Mouse (Mus musculus) right cerebral cortex, postnatal 10 days (tissue): Measurements from ENCODE around the gene Fbxl7.

Source experiments
- DNase-seq, 2 experiments: peaks; one replicate each; pipeline ENCODE4 v3.0.0; 2021; ENCODE audit warnings: low spot score in 2 of 2

The Fbxl7 gene

DNA sequence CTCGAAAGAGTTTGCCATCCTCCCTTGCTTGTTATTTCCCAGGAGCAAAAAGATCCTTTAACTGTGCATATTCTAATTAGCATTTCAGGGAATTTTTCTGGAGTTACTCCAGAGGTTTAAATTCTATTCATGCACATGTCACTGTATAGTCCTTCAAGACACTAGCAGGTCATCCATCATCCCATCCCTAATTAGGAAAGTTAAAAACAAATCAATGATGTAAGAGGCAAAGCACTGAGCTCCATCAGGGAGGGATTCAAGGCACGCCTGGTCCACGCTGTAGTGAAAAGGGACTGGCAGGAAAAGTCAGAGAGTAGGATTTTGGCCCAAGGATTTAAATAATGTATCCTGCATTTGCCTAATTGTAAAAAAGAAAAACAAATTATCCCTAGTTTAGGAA, 202.3 kb downstream of the Fbxl7 start:
- no peak for DNase-seq

DNA sequence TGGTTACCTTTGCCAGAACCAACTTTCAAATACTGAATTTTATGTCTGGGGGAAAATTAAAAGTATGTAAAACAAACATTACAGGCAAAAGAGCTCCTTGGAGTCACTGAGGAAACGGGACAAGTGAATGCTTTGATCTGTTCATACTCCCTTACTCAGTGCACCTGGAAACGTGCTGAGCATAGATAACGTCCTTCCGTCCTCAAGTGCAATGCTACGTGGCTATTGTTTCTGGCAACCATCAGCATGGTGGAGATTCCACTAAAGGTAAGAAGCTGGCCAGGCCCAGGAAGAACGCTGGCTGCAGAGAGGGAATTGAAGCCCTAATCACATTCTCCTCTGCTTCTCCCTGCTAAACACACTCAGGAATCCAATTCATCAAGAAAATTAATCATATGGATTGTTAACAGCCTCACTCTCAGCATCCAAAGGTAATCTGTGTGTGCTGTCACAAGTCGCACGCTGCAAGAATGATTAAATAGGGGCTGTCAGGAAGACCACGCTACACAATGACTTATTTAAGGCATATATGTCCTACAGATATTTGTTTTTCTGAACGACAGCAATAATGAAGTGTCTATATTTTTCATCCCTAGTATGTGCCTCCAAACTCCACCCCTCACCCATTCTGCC, 206.8 kb downstream of the Fbxl7 start:
- no peak for DNase-seq

DNA sequence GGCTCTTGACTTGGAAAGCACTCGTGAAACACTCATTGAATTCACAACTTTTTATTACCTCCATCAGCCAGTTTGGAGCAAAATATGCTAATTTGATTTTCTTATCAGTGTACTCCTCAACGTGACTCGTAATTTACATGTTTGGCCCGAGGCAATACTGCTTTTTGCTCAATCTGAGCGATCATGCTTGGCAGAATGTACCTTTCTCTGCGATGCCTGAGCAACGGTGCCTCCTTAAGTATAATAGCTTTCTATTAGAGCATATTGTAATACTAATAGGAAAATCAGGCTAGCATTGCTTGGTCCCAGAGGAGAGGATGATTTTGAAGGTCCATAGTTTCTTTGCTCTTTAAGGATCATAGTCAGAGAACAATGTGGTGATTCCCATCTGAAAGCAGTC, 207.7 kb downstream of the Fbxl7 start:
- DNase-seq, result no peak

DNA sequence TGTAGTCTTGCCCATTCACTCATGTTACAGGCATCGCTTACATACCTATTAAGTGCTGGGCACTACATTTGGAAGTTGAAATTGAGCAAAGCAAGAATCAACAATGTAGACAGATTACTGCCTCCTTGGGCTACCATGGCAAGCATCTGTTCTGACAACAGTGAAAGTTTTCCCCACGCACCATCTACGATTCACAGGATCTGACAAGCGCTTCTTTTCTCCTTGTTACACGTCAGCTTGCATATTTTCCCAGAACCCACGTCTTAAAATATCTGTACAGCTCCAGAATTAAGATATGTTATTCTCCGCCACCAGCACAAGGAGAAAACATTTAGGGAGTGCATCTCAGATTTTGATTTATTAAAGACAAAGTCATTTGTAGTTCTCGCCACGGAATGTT, 213.1 kb downstream of the Fbxl7 start:
- peak; percentile 22 to 44 for DNase-seq

DNA sequence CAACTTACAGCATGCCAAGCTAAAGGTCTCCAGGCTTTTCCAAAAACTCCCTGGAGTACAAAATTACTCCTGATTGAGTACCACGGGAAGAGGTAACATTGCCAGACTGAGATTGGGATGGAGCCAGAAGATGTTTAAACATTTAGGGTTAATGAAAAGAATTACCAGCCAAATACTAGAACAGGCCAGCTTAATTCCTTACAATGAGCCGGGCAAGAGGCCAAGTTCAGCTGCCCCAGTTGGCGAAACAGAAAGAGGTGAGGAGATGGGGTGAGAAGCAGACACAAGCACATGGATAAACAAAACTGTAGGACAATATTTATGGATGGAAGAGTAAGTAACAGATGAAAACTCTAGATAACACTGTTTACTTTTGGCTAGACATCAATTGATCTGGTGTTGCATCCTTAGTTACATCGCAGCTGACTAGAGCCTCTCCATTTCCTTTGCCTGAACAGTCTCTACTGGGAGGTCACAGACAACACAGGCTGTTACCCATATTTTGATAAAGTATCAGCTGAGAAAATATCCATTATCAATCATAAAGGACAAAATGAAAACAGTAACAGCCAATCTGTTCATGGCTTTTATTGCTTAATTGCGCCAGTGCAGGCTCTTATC, 222.0 kb downstream of the Fbxl7 start:
- peak; percentile 54 to 67 for DNase-seq

GRCm38 (mm10) chr15:26654988-26655387, 240.4 kb downstream of the Fbxl7 start:
- peak; percentile 28 to 36 for DNase-seq

DNA sequence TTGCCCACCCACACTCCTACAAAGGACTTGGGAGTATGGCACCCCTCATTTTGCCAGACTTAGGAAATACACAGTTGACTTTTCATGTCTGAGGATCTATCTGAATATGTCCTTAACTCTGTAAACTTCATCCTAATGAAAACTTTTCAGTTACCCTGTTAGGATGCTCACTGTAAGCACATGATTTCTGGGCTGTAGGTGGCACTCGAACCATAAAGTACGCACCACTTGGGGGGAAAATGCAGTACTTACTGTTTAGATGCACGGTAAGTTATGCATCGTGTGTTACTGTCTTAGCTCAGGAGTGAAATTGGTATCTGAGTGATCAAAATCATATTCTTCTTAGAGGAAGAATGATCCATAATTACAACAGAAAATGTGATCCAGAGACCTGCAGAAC, 252.8 kb downstream of the Fbxl7 start:
- DNase-seq, result peak in 1 of 2 experiments; percentile 32

GRCm38 (mm10) chr15:26639726-26640125, 255.7 kb downstream of the Fbxl7 start:
- peak in 1 of 2 experiments; percentile 25 for DNase-seq

DNA sequence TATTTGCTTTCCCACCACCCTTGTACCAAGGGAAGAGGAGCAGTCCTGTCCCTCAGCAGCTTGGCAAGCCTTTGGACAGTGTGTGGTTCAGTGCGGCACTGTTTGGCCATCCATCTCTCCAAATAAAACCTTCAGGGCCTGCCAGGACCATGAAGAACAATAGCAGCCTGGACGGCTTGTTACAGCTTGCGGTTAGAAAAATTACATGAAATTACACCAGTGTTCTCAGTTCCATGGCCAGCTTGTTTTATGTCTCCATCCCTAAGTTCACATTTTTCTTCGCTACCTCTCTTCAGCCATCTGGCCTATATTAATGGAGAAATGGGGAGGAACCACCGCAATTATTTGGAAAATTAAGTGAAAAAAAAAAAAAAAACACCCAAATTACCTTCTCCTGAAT, 259.8 kb downstream of the Fbxl7 start:
- no peak for DNase-seq

GRCm38 (mm10) chr15:26628181-26628580, 267.2 kb downstream of the Fbxl7 start:
- no peak for DNase-seq

DNA sequence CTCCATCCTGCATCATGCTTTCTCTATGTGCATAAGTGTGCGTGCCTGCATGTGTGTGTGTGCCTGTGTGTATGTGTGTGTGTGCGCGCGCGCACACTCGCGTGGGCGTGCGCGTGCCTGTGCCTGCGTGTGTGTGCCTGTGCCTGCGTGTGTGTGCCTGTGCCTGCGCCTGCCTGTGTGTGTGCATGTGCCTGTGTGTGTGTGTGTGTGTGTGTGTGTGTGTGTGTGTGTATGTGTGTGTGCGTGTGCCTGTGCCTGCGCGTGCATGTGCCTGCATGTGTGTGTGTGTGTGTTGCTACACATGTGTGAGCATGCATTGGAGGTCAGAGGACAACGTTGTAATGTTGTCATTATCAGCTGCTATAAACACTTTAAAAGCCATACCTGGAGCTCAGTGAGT, 272.1 kb downstream of the Fbxl7 start:
- no peak for DNase-seq

- DNase-seq, result peak; percentile 48 to 69
These were observed 275.1 kb downstream of the Fbxl7 start for GRCm38 (mm10) chr15:26620279-26620678.

DNA sequence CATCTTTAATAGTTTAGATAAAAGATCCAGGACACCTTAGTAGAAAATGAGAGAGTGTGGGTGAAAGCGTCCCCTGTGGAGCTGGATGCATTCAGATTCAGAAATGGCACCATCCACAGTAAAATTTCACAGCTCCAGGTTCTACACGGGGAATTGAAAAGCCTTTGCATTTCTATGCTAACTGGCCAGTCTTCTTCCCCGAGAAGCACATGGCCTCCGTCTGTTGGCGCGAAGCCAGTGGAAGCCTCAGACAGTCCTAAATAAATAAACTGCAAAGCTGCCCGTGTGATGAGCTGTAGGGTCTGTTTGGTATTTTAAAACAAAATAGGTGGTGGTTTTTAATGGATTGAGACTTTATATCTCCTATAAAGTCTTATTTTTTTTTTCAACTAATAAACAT, 276.2 kb downstream of the Fbxl7 start:
- DNase-seq, result peak; percentile 39 to 61

DNA sequence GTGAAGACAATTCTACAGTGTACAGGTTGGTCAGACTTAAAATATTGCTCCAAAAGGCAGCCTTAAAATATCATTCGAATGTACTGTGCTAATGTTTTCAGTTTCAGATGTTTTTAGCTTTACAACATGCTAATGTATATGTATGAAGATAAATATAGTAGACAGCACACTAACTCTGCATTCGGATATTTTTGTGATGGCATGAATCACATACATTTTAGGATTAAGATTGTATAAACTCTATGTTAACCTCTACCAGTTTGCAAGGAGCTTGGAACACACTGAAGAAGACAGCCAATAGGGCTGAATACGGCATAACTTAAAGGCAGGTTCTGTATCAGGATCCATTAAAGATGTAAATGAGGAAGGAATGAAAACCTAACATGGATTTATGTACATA, 299.1 kb downstream of the Fbxl7 start:
- no peak for DNase-seq

DNA sequence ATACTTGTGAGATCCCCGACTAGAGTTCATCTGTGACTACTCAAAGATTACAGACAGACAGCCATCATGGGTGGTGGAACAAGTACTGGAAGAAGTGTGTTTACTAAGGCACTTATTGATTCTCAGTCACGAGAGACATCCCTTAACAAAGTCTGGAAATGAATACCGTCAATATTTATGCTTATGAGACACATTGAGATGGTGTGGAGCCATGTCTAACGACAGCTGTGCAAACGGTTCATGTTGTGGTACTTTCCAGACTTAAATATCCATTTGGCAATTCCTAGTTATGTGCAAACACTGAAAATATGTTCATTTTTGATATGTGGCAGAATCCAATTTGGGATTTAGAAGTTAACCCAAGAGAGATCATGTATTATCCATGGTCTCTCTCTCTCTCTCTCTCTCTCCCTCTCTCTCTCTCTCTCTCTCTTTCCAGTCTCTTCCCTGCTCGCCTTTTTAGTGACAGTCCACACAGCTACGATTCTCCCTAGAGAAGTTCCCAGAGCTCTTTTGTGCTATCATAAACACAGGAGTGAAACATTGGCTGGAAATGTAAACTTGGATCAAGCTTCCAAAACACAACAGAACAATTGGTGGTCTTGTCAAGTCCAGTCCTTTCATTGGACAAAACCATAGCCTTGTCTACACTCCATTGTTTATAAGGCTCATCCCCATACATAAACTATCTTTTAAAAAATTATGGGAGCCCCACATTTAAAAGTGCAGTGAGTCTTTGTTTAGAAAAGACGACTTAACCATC, 315.3 kb downstream of the Fbxl7 start:
- DNase-seq, result no peak

- DNase-seq, result no peak
These were observed 316.9 kb downstream of the Fbxl7 start for GRCm38 (mm10) chr15:26578500-26578899.

DNA sequence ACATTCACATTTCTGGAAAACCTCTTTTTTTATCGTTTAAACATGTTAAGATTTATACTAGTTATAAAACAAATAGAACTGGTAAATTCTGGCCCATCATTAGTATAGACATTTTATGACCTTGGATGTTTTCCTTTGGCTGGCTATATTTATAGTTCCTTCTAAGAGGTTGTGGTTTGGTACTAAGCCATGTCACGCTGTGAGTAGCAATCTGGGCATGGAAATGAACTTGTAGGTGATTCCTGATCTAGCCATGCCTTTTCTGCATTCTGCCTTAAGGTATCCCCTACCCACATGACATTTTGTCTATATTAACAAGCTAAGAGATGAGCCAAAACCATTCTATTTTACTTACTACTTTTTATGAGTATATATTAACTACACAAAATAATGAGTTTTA, 329.3 kb downstream of the Fbxl7 start:
- DNase-seq, result no peak

DNA sequence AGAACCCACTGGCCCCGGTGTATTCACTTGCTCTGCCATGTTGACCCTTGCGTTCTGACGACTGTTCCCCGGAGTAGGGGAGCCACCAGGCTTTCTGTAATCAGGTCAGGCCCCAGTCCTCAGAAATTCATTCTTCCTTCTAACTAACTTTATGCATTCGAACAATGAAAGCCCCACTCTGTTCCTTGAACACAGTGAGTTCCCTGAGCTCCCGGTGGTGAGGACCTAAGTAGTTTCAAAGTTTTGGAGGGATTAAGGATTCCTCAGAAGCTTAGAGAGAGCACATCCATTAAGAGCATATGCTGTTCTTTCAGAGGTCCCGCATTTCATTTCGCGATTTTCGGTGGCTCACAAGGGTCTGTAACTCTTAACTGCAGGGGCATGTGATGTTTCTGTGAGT, 341.8 kb downstream of the Fbxl7 start:
- DNase-seq, result no peak

DNA sequence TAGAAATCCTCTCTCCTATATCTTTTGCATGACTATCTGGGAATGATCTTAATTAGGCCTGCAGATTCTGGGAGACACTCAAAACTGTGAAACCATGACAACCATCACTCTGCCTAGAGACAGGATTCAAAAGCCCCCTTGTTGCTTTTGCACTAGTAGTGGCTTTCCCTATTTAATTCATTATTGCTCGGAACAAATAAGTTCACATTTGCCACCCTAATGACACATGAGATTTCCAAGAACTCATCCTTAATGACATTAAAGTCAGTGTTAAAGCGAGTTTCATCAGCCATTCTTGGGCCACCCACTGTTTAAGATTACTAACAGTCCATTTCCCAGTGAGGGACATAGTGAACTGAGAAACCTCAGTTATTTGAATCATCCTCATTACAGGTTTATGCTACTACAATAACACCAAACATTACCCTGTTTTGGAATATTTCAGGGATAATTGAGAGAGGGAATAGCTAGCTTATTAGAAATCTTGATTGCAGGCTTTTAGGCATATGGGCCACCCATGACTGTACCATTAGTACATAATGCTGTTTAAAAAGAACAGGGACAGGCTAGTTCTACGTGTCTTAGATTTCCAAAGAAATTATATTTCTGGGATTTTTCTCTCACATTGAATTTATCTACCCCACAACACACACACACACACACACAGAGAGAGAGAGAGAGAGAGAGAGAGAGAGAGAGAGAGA, 361.2 kb downstream of the Fbxl7 start:
- DNase-seq, result no peak

- DNase-seq, result no peak
These were observed 376.2 kb downstream of the Fbxl7 start for GRCm38 (mm10) chr15:26519220-26519631.

DNA sequence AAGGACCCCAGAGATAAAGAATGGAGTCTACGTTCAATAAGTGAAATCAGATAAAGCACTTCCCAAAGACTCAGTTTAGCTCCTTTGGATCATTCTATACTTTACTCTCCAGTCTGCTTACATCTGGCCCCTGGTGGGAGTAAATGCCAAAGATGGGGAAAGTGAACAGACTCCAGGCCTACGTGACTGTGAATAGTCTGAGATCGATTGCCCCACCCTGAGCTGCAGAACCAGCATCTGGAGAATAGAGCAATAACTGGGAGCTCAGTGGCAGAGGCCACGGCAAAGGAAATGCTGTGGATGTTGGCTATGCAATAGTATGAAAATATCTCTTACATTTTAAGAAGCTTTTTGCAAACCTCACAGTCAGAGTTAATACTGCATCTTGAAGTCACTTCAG, 394.4 kb downstream of the Fbxl7 start:
- no peak for DNase-seq
